Mouse (Mus musculus): Measurements from ENCODE around the gene Scgb1b11. TPM values are rescaled to one million over a fixed set of nuclear protein-coding genes. Genes with fewer than 3 reads are reported as not detected.
"Not testable (repeated sequence)": the region's sequence is repeated elsewhere in the genome, so short reads cannot be mapped to it uniquely, and the experiment has no call there.

Gene Scgb1b11
- polyA plus RNA-seq (2015; fragmentation: Nextera tagmentation; extraction: Ambion mirVana) = not detected in 2 replicates

- not testable (repeated sequence) for H3K9ac ChIP-seq; H3K4me2 ChIP-seq (replicated peaks); H3K4me3 ChIP-seq; H3K27me3 ChIP-seq; H3K27ac ChIP-seq; H3K36me3 ChIP-seq; ATAC-seq (ENCODE audit: low FRiP score, low read depth); H3K9me3 ChIP-seq; H3K4me1 ChIP-seq
- no CpG with 5 or more reads among the region's 2 CpGs for WGBS
Observed at GRCm38 (mm10) chr7:32222540-32222939, at the start of gene Scgb1b11. Scgb1b11 (plus strand) TSS chr7:32222840.

DNA sequence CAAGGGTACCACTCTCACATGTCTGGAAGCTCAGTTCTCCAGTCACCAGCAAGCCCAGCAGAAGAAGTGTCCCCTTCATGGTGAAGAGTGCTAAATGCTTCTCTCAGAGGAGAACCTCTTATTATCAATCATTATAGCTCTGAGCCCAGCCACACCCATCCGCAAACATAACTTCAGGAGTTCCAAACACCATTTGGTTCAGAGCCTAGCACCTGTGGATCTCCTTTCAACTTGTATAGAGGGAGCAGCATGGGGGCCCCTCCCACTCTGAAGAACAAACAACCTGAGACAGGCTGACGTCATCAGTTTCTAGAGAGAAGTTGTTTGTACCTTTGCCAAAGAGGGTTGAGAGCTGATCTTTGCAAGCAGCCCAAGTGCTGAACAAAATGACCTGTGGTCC, 11.6 kb upstream of the Scgb1b11 start, which contains the start of gene Scgb2b11:
Scgb2b11 (minus strand) TSS at position 101 of the 400 bp plus-strand sequence.
- H3K27me3 ChIP-seq; ATAC-seq (ENCODE audit: low FRiP score, low read depth); H3K4me1 ChIP-seq; H3K9ac ChIP-seq; H3K4me3 ChIP-seq; H3K27ac ChIP-seq; H3K9me3 ChIP-seq; H3K4me2 ChIP-seq (replicated peaks); H3K36me3 ChIP-seq: not testable (repeated sequence)
- 65% methylated on average over 2 of the region's 2 CpGs for WGBS

Other genes starting within 250 kb of the Scgb1b11 start
- gene Scgb1b10, start 122.0 kb upstream of the Scgb1b11 start, polyA plus RNA-seq (2015; fragmentation: Nextera tagmentation; extraction: Ambion mirVana) = not detected in 2 replicates
- gene Scgb2b11, start 11.7 kb upstream of the Scgb1b11 start, polyA plus RNA-seq (2015; fragmentation: Nextera tagmentation; extraction: Ambion mirVana) = not detected in 2 replicates
- not detected in 2 replicates for gene Scgb2b12, start 104.4 kb downstream of the Scgb1b11 start, polyA plus RNA-seq (2015; fragmentation: Nextera tagmentation; extraction: Ambion mirVana)
- not detected in 2 replicates for gene Scgb1b12, start 111.3 kb downstream of the Scgb1b11 start, polyA plus RNA-seq (2015; fragmentation: Nextera tagmentation; extraction: Ambion mirVana)
- not detected in 2 replicates for gene Scgb1b29, start 218.7 kb downstream of the Scgb1b11 start, polyA plus RNA-seq (2015; fragmentation: Nextera tagmentation; extraction: Ambion mirVana)